Mouse (Mus musculus): ENCODE results near the gene Olfr1277. TPM values are rescaled to one million over a fixed set of nuclear protein-coding genes. Genes with fewer than 3 reads are reported as not detected.

Olfr1277 gene
- not detected in 2 replicates for polyA plus RNA-seq (2012; rRNA removed)

DNA sequence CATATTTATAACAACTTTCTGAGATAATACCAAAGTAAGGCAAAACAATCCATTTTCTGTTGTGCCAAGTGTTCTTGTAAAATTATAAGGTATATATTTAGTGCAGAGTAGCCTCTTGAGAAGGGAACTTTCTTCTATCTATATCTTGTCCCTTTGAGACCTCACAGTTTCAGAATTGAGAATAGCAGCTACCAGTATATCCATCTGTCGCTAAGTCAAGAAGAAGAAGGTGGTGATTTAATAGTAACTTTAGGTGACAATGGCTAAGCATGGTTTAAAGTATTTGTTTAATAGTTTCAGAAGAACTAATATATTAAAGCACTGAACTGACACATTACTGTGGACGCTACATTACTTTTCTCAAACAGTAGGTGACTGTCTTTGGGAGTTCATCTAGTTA lies at the start of gene Olfr1277:
Gene Olfr1277 (minus strand): TSS at position 101 of the 400 bp plus-strand sequence.

DNA sequence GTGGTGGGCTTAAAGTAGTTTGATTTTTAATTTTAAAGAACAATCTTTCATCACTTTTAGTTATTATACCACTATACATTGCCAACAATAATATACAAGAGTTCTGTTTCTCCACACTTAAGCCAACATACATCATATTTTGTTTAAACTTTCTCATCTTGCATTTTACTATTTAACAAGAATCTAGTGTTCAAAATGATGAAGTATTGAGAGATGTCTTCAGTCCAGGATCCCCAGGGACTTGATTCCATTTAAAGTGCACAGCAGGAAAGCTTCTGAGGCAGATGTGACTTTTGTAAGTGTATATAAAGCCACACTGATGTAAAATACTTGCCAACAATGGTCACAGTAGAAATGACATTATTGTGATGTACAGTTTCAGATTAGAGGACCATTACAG lies 39.8 kb upstream of the Olfr1277 start, which contains the start of gene Olfr1280:
Gene Olfr1280 (plus strand): TSS at position 301 of the 400 bp plus-strand sequence.

GRCm38 (mm10) chr2:111300374-111300773 lies 26.5 kb upstream of the Olfr1277 start, which contains the start of gene Olfr1279:
TSS of gene Olfr1279 (plus strand) at chr2:111300635.

GRCm38 (mm10) chr2:111289836-111290235 lies 15.9 kb upstream of the Olfr1277 start, which contains the start of gene Olfr1278:
TSS of gene Olfr1278 (plus strand) at chr2:111290136.

GRCm38 (mm10) chr2:111254216-111254615 lies 19.7 kb downstream of the Olfr1277 start, which contains the start of gene Olfr1276:
TSS of gene Olfr1276 (plus strand) at chr2:111254516.

DNA sequence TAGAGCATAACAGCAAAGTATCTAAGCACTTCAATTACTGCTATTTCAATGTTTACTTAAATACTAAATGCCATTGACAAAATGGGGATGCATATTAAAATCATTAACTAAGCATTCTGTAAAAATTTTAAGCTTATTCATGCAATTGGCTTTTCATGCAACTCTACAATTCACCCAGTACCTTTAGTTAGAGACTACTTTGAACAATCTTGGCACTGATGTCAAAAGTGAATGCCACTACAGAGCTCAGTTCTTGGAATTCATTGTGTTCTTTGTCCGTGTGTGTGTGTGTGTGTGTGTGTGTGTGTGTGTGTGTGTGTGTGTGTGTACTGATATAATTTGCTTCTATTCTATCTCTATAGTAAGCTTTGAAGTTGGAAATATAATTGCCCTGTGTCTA lies 38.7 kb downstream of the Olfr1277 start, which contains the start of gene Olfr1275:
Gene Olfr1275 (minus strand): TSS at position 101 of the 400 bp plus-strand sequence.

GRCm38 (mm10) chr2:111229502-111229901 lies 44.4 kb downstream of the Olfr1277 start, which contains the start of gene 4930430A15Rik:
TSS of gene 4930430A15Rik (minus strand) at chr2:111229602.

Other genes with a start within 250 kb of the Olfr1277 start
- not detected in 2 replicates for gene Gm13941, start 168.1 kb downstream of the Olfr1277 start, polyA plus RNA-seq (2012; rRNA removed)
- gene Gm15130, start 121.2 kb downstream of the Olfr1277 start, polyA plus RNA-seq (2012; rRNA removed): not detected in 2 replicates
- gene 4930430A15Rik, start 44.5 kb downstream of the Olfr1277 start, polyA plus RNA-seq (2012; rRNA removed): not detected in 2 replicates
- gene Olfr1275, start 38.8 kb downstream of the Olfr1277 start, polyA plus RNA-seq (2012; rRNA removed): not detected in 2 replicates
- not detected in 2 replicates for gene Olfr1276, start 19.6 kb downstream of the Olfr1277 start, polyA plus RNA-seq (2012; rRNA removed)
- gene Olfr1278, start 16.0 kb upstream of the Olfr1277 start, polyA plus RNA-seq (2012; rRNA removed): not detected in 2 replicates
- not detected in 2 replicates for gene Olfr1279, start 26.5 kb upstream of the Olfr1277 start, polyA plus RNA-seq (2012; rRNA removed)
- gene Olfr1280, start 39.9 kb upstream of the Olfr1277 start, polyA plus RNA-seq (2012; rRNA removed): not detected in 2 replicates
- not detected in 2 replicates for gene Olfr1281, start 52.4 kb upstream of the Olfr1277 start, polyA plus RNA-seq (2012; rRNA removed)
- gene Olfr1282, start 62.0 kb upstream of the Olfr1277 start, polyA plus RNA-seq (2012; rRNA removed): not detected in 2 replicates
- not detected in 2 replicates for gene Olfr1283, start 92.7 kb upstream of the Olfr1277 start, polyA plus RNA-seq (2012; rRNA removed)
- not detected in 2 replicates for gene Olfr1284, start 101.4 kb upstream of the Olfr1277 start, polyA plus RNA-seq (2012; rRNA removed)
- not detected in 2 replicates for gene Olfr1286, start 149.0 kb upstream of the Olfr1277 start, polyA plus RNA-seq (2012; rRNA removed)
- gene Olfr1287, start 175.0 kb upstream of the Olfr1277 start, polyA plus RNA-seq (2012; rRNA removed): not detected in 2 replicates
- not detected in 2 replicates for gene Olfr1288, start 200.0 kb upstream of the Olfr1277 start, polyA plus RNA-seq (2012; rRNA removed)
- gene Olfr1289, start 206.7 kb upstream of the Olfr1277 start, polyA plus RNA-seq (2012; rRNA removed): not detected in 2 replicates
- gene Olfr1290, start 219.7 kb upstream of the Olfr1277 start, polyA plus RNA-seq (2012; rRNA removed): not detected in 2 replicates
- gene Olfr1291-ps1, start 223.1 kb upstream of the Olfr1277 start, polyA plus RNA-seq (2012; rRNA removed): not detected in 2 replicates

All from central nervous system, embryonic 14 days (tissue).